Comparison of ENCODE assay signal across 8 mouse cellular contexts in the genomic region with DNA sequence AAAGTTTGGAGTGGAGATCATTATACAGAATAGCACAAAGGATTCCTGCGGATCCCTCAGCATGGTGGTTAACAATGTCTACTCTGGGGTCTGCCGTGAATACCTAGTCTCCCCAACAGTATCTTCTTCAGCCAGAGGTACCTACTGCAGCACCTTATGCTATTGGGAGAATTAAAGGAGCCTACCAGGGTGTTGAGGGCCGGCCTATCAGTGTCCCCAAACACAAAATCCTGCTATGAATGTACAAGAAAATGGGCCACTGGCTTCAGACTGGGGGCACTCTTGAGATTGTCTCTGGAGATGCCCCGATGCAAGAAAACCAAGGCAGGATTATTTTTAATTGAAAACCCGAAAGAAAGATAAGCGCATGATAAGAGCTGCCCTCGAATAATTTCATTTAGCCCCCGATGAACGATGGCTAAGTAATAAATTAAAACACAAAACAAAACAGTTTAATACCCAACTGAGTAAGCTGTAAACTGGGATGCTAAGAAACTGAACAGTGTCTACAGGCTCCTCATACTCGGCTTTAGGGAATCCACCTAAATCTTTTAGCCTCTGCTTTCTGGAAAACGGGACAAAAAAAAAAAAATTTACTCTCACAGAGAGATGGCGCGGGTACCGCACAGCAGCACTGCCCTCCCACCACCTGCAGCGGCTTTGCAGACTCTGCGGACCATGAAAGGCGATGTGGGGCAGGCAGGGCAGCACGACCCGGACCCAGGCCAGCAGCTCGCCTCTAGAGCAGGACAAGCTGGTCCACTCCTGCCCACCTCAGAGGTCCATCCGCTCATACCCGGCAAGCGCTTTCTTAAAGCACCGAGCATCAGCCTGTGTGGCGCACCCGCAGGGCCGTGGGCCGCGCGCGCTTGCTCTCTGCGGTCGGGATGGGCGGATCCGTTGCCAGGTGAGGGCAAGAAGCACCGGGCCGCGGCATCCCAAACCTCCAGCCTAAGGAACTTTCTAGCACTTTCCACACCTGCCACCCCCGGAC. TPM values are rescaled to one million over a fixed set of nuclear protein-coding genes. Genes with fewer than 3 reads are reported as not detected.
DNase-seq lines count a peak whose midpoint lies in the region; ATAC-seq and TF ChIP-seq lines count a peak whose summit lies in the region.

No protein-coding gene starts in this region.

- peak; percentile 57 to 65 for DNase-seq in B cell, adult 2 months
- peak; percentile 45 for DNase-seq in adrenal gland, adult 2 months
- DNase-seq in embryonic facial prominence, embryonic 10.5 days (ENCODE audit: low spot score), result peak; percentile 76
- peak; percentile 57 to 70 for DNase-seq in heart, adult 2 months
- peak; percentile 16 to 47 for DNase-seq in kidney, adult 8-10 months
- DNase-seq in liver, postnatal 0 days, result peak; percentile 79
- DNase-seq in thymus, adult 2 months, result peak; percentile 58

- peak overlapping the region; percentile 96 for H3K4me2 ChIP-seq in liver, postnatal 0 days (ENCODE audit: low read depth, low read length)
- H3K4me2 ChIP-seq in neural tube, embryonic 13.5 days, result peak overlapping the region; percentile 80

- TF ChIP-seq POLR2A in heart, adult 2 months (IDR thresholded peaks at IDR 0.05; ENCODE audit: insufficient read depth, low read depth, low read length), result no peak
- no peak for TF ChIP-seq POLR2A in thymus, adult 2 months (IDR thresholded peaks at IDR 0.05; ENCODE audit: control insufficient read depth, extremely low read depth, insufficient read depth, low read length, poor library complexity)

- peak overlapping the region; percentile 95 for H3K27ac ChIP-seq in embryonic facial prominence, embryonic 10.5 days (replicated peaks)
- peak overlapping the region; percentile 83 for H3K27ac ChIP-seq in heart, adult 2 months
- peak overlapping the region; percentile 93 for H3K27ac ChIP-seq in liver, postnatal 0 days (ENCODE audit: low read depth)
- H3K27ac ChIP-seq in neural tube, embryonic 13.5 days (replicated peaks), result peak overlapping the region; percentile 80
- no peak overlapping the region for H3K27ac ChIP-seq in thymus, adult 2 months (ENCODE audit: control insufficient read depth, insufficient read depth, low read length)

- no peak for TF ChIP-seq CTCF in heart, adult 2 months (IDR thresholded peaks at IDR 0.05)
- TF ChIP-seq CTCF in liver, postnatal 0 days (IDR thresholded peaks at IDR 0.05; ENCODE audit: low read depth), result no peak
- no peak for TF ChIP-seq CTCF in thymus, adult 2 months (IDR thresholded peaks at IDR 0.05; ENCODE audit: borderline replicate concordance, control insufficient read depth, extremely low read depth, insufficient read depth, low read length, poor library complexity)

- peaks cover 2% of the 10 kb centered on the region for H3K79me2 ChIP-seq in heart, adult 2 months (replicated peaks; ENCODE audit: control insufficient read depth, insufficient read depth, low read length)

- H3K36me3 ChIP-seq in embryonic facial prominence, embryonic 10.5 days (replicated peaks), result no peaks in the 10 kb centered on the region
- H3K36me3 ChIP-seq in heart, adult 2 months (ENCODE audit: control insufficient read depth, insufficient read depth, low read length), result peaks cover 2% of the 10 kb centered on the region
- H3K36me3 ChIP-seq in liver, postnatal 0 days (replicated peaks; ENCODE audit: insufficient read depth, low read length), result no peaks in the 10 kb centered on the region
- H3K36me3 ChIP-seq in neural tube, embryonic 13.5 days, result no peaks in the 10 kb centered on the region
- no peaks in the 10 kb centered on the region for H3K36me3 ChIP-seq in thymus, adult 2 months (ENCODE audit: control insufficient read depth, insufficient read depth, low read length)

- no peaks in the 10 kb centered on the region for H3K9me3 ChIP-seq in embryonic facial prominence, embryonic 10.5 days
- no peaks in the 10 kb centered on the region for H3K9me3 ChIP-seq in liver, postnatal 0 days (ENCODE audit: low read length)
- H3K9me3 ChIP-seq in neural tube, embryonic 13.5 days, result no peaks in the 10 kb centered on the region

- peak; percentile 64 for ATAC-seq in liver, postnatal 0 days
- ATAC-seq in neural tube, embryonic 13.5 days (ENCODE audit: low read depth), result peak; percentile 67

- H3K4me3 ChIP-seq in embryonic facial prominence, embryonic 10.5 days, result peak overlapping the region; percentile 96
- peak overlapping the region; percentile 94 for H3K4me3 ChIP-seq in heart, adult 2 months
- peak overlapping the region; percentile 85 for H3K4me3 ChIP-seq in liver, postnatal 0 days (ENCODE audit: low read depth, low read length)
- H3K4me3 ChIP-seq in neural tube, embryonic 13.5 days, result peak overlapping the region; percentile 89
- peak overlapping the region; percentile 58 for H3K4me3 ChIP-seq in thymus, adult 2 months (ENCODE audit: control insufficient read depth, insufficient read depth, low read length)

- H3K27me3 ChIP-seq in embryonic facial prominence, embryonic 10.5 days (replicated peaks; ENCODE audit: low read depth, poor library complexity, severe bottlenecking), result no peaks in the 10 kb centered on the region
- H3K27me3 ChIP-seq in heart, adult 2 months (ENCODE audit: control insufficient read depth, insufficient read depth, low read length), result no peaks in the 10 kb centered on the region
- peaks cover 4% of the 10 kb centered on the region; the same call in 1 of the 2 replicates for H3K27me3 ChIP-seq in liver, postnatal 0 days (ENCODE audit: insufficient read depth, low read length)
- no peaks in the 10 kb centered on the region for H3K27me3 ChIP-seq in neural tube, embryonic 13.5 days
- no peaks in the 10 kb centered on the region for H3K27me3 ChIP-seq in thymus, adult 2 months (ENCODE audit: control insufficient read depth, insufficient read depth, low read length)

- H3K4me1 ChIP-seq in embryonic facial prominence, embryonic 10.5 days, result peaks cover 25% of the 10 kb centered on the region
- H3K4me1 ChIP-seq in heart, adult 2 months (ENCODE audit: control insufficient read depth, insufficient read depth, low read length), result peaks cover 5% of the 10 kb centered on the region
- peaks cover 7% of the 10 kb centered on the region; the same call in 1 of the 2 replicates for H3K4me1 ChIP-seq in liver, postnatal 0 days (ENCODE audit: insufficient read depth)
- peaks cover 55% of the 10 kb centered on the region for H3K4me1 ChIP-seq in neural tube, embryonic 13.5 days (replicated peaks)
- H3K4me1 ChIP-seq in thymus, adult 2 months (replicated peaks; ENCODE audit: control insufficient read depth, insufficient read depth, low read length), result peaks cover 5% of the 10 kb centered on the region; the same call in 1 of the 2 replicates

- peak overlapping the region; percentile 79 for H3K9ac ChIP-seq in heart, adult 2 months (ENCODE audit: low read depth, low read length)
- H3K9ac ChIP-seq in liver, postnatal 0 days (replicated peaks), result peak overlapping the region; percentile 81
- peak overlapping the region; percentile 89 for H3K9ac ChIP-seq in neural tube, embryonic 13.5 days

- 5% methylated on average over 39 of the region's 39 CpGs for WGBS in embryonic facial prominence, embryonic 10.5 days
- 8% methylated on average over 39 of the region's 39 CpGs for WGBS in heart, adult 2 months
- WGBS in liver, postnatal 0 days (ENCODE audit: insufficient replicate concordance), result 6% methylated on average over 39 of the region's 39 CpGs
- WGBS in neural tube, embryonic 13.5 days, result 3% methylated on average over 39 of the region's 39 CpGs
- WGBS in thymus, adult 2 months, result 13% methylated on average over 39 of the region's 39 CpGs

- no peak for TF ChIP-seq EP300 in heart, adult 2 months (IDR thresholded peaks at IDR 0.05; ENCODE audit: insufficient read depth, low read depth, low read length)
- TF ChIP-seq EP300 in liver, postnatal 0 days (IDR thresholded peaks at IDR 0.05; ENCODE audit: low read depth), result no peak

- intact Hi-C loops in heart, adult 2 months (cut with DNase I), result loop anchor here (5.0 kb wide), 2 partner anchors 91 to 144 kb away; a partner anchor contains a TSS

RNA-seq across cellular contexts. Expression of a gene that starts 0.9 kb away (rescaled TPM):
- 1 to 10 TPM; 8.6 to 9.0 TPM for total RNA-seq in adrenal gland, adult 2 months (2021)
- 7.4 and 11.0 TPM in 2 replicates for polyA plus RNA-seq in adrenal gland, adult 2 months (2012; rRNA removed)
- 11.5 and 14.5 TPM in 2 replicates for polyA plus RNA-seq in embryonic facial prominence, embryonic 10.5 days (2016; fragmentation: Nextera tagmentation; extraction: Ambion mirVana)
- total RNA-seq in heart, adult 2 months (2021), result 10 to 100 TPM in 1 of 2 experiments, 1 to 10 TPM in 1; 8.8 to 34.9 TPM
- 11.0 TPM in 2 replicates for polyA plus RNA-seq in heart, adult 2 months (2012; rRNA removed)
- 18.1 and 21.2 TPM in 2 replicates for polyA plus RNA-seq in liver, postnatal 0 days (2015; fragmentation: Nextera tagmentation; extraction: Ambion mirVana)
- 15.2 and 16.0 TPM in 2 replicates for polyA plus RNA-seq in neural tube, embryonic 13.5 days (2015; fragmentation: Nextera tagmentation; extraction: Ambion mirVana)
- 6.0 TPM in 2 replicates for polyA plus RNA-seq in thymus, adult 2 months (2012; rRNA removed)

RNA-seq across cellular contexts. Expression of a gene that starts 1.1 kb away (rescaled TPM):
- not detected for total RNA-seq in adrenal gland, adult 2 months (2021)
- polyA plus RNA-seq in adrenal gland, adult 2 months (2012; rRNA removed), result 0.06 and 0.28 TPM in 2 replicates
- polyA plus RNA-seq in embryonic facial prominence, embryonic 10.5 days (2016; fragmentation: Nextera tagmentation; extraction: Ambion mirVana), result 0.40 and 0.62 TPM in 2 replicates
- not detected for total RNA-seq in heart, adult 2 months (2021)
- 0.47 TPM in 1 of 2 replicates, not detected in the other for polyA plus RNA-seq in heart, adult 2 months (2012; rRNA removed)
- 0.08 TPM in 1 of 2 replicates, not detected in the other for polyA plus RNA-seq in liver, postnatal 0 days (2015; fragmentation: Nextera tagmentation; extraction: Ambion mirVana)
- 0.45 TPM in 1 of 2 replicates, not detected in the other for polyA plus RNA-seq in neural tube, embryonic 13.5 days (2015; fragmentation: Nextera tagmentation; extraction: Ambion mirVana)
- 0.13 and 0.16 TPM in 2 replicates for polyA plus RNA-seq in thymus, adult 2 months (2012; rRNA removed)

RNA-seq across cellular contexts. Expression of a gene that starts 53.0 kb away (rescaled TPM):
- total RNA-seq in adrenal gland, adult 2 months (2021), result 100 to 1,000 TPM in 1 of 2 experiments, 10 to 100 TPM in 1; 83.6 to 118 TPM
- polyA plus RNA-seq in adrenal gland, adult 2 months (2012; rRNA removed), result 40.2 and 44.5 TPM in 2 replicates
- polyA plus RNA-seq in embryonic facial prominence, embryonic 10.5 days (2016; fragmentation: Nextera tagmentation; extraction: Ambion mirVana), result 182 and 187 TPM in 2 replicates
- 10 to 100 TPM; 80.7 to 85.1 TPM for total RNA-seq in heart, adult 2 months (2021)
- polyA plus RNA-seq in heart, adult 2 months (2012; rRNA removed), result 23.5 and 40.2 TPM in 2 replicates
- 34.9 and 36.4 TPM in 2 replicates for polyA plus RNA-seq in liver, postnatal 0 days (2015; fragmentation: Nextera tagmentation; extraction: Ambion mirVana)
- polyA plus RNA-seq in neural tube, embryonic 13.5 days (2015; fragmentation: Nextera tagmentation; extraction: Ambion mirVana), result 190 and 205 TPM in 2 replicates
- 20.7 and 28.1 TPM in 2 replicates for polyA plus RNA-seq in thymus, adult 2 months (2012; rRNA removed)
